Mouse (Mus musculus) ES-Bruce4 (cell line): Measurements from ENCODE around the gene Syngr1. TPM values are rescaled to one million over a fixed set of nuclear protein-coding genes. Genes with fewer than 3 reads are reported as not detected.

Source experiments
- H3K27ac ChIP-seq: 2 replicates; pipeline ENCODE4 v1.5.1; 2012; ENCODE audit warnings: low read length, inconsistent platforms; ENCODE audit not compliant: insufficient read depth
- H3K27me3 ChIP-seq: 2 replicates; pipeline ENCODE4 v1.6.1; 2012; ENCODE audit warnings: mild to moderate bottlenecking, low read length, inconsistent platforms; ENCODE audit not compliant: control insufficient read depth, poor library complexity, insufficient read depth, severe bottlenecking
- H3K36me3 ChIP-seq: 2 replicates; pipeline ENCODE4 v1.6.1; 2012; ENCODE audit warnings: inconsistent platforms, mild to moderate bottlenecking, low read length, moderate library complexity; ENCODE audit not compliant: control insufficient read depth, poor library complexity, insufficient read depth, severe bottlenecking
- H3K4me1 ChIP-seq: one replicate; pipeline ENCODE4 v1.8.1; 2011; ENCODE audit warnings: low read length; ENCODE audit not compliant: control insufficient read depth, insufficient read depth
- H3K4me3 ChIP-seq: 2 replicates; pipeline ENCODE4 v1.5.1; 2011; ENCODE audit warnings: low read depth, mild to moderate bottlenecking, low read length
- H3K9ac ChIP-seq: 2 replicates; pipeline ENCODE4 v1.6.1; 2012; ENCODE audit warnings: low read depth, mild to moderate bottlenecking, inconsistent platforms; ENCODE audit not compliant: poor library complexity, severe bottlenecking
- H3K9me3 ChIP-seq: replicated peaks from 2 replicates; pipeline ENCODE4 v1.6.1; 2012; ENCODE audit warnings: mild to moderate bottlenecking, low read length, inconsistent platforms; ENCODE audit not compliant: control insufficient read depth, poor library complexity, insufficient read depth, severe bottlenecking
- CTCF ChIP-seq: IDR thresholded peaks from one replicate; pipeline ENCODE4 v1.8.1; 2011; ENCODE audit warnings: low read depth, low read length
- EP300 ChIP-seq: IDR thresholded peaks from 2 replicates; pipeline ENCODE4 v1.6.1; 2011; ENCODE audit warnings: low read depth, low read length; ENCODE audit not compliant: insufficient read depth
- POLR2A ChIP-seq: IDR thresholded peaks from one replicate; pipeline ENCODE4 v1.8.1; 2011; ENCODE audit warnings: low read length; ENCODE audit not compliant: insufficient read depth
- polyA plus RNA-seq: library from polyadenylated mRNA; stranded (reverse); fragments of >200 nt; gene quantifications from 2 replicates; pipeline ENCODE4 v1.2.4, GENCODE M21; 2011; ENCODE audit warnings: low read depth; ENCODE audit not compliant: missing spikeins, insufficient read depth, insufficient read length

The Syngr1 gene
- polyA plus RNA-seq, 1 experiment = 32.3 TPM

GRCm38 (mm10) chr15:80136645-80137044 lies 45.5 kb downstream of the Syngr1 start:
- Histone ChIP-seq H3K9me3 (no peaks in the 10 kb centered on the region; the same call in 1 of the 2 replicates), H3K27ac (no peak overlapping the region), H3K27me3 (no peaks in the 10 kb centered on the region), H3K4me1 (peaks cover 3% of the 10 kb centered on the region), H3K9ac (no peak overlapping the region), H3K4me3 (no peak overlapping the region), H3K36me3 (peaks cover 7% of the 10 kb centered on the region; the same call in 1 of the 2 replicates)
- TF ChIP-seq CTCF (no peak), POLR2A (no peak), EP300 (no peak)

GRCm38 (mm10) chr15:80137945-80138791 lies 47.0 kb downstream of the Syngr1 start:
- Histone ChIP-seq H3K4me1 (peaks cover 3% of the 10 kb centered on the region), H3K27ac (no peak overlapping the region), H3K9ac (no peak overlapping the region), H3K27me3 (no peaks in the 10 kb centered on the region), H3K36me3 (peaks cover 12% of the 10 kb centered on the region; the same call in 1 of the 2 replicates), H3K4me3 (no peak overlapping the region), H3K9me3 (peaks cover 3% of the 10 kb centered on the region; the same call in 1 of the 2 replicates)
- TF ChIP-seq POLR2A (no peak), CTCF (no peak), EP300 (no peak)

GRCm38 (mm10) chr15:80140302-80140701 lies 49.2 kb downstream of the Syngr1 start:
- peaks cover 3% of the 10 kb centered on the region for H3K4me1 ChIP-seq
- no peak for TF ChIP-seq CTCF
- TF ChIP-seq EP300 = no peak
- no peak for TF ChIP-seq POLR2A
- H3K9me3 ChIP-seq = peaks cover 3% of the 10 kb centered on the region; the same call in 1 of the 2 replicates
- no peak overlapping the region for H3K4me3 ChIP-seq
- H3K27ac ChIP-seq = no peak overlapping the region
- no peak overlapping the region for H3K9ac ChIP-seq
- peaks cover 12% of the 10 kb centered on the region for H3K36me3 ChIP-seq
- no peaks in the 10 kb centered on the region for H3K27me3 ChIP-seq

- Histone ChIP-seq H3K27me3 (no peaks in the 10 kb centered on the region), H3K27ac (no peak overlapping the region), H3K36me3 (peaks cover 12% of the 10 kb centered on the region), H3K9ac (no peak overlapping the region), H3K4me1 (peaks cover 3% of the 10 kb centered on the region), H3K9me3 (peaks cover 3% of the 10 kb centered on the region; the same call in 1 of the 2 replicates), H3K4me3 (no peak overlapping the region)
- TF ChIP-seq POLR2A = no peak
- TF ChIP-seq EP300 = no peak
- TF ChIP-seq CTCF = no peak
These were observed 49.7 kb downstream of the Syngr1 start for GRCm38 (mm10) chr15:80140878-80141277.

GRCm38 (mm10) chr15:80142130-80142529 lies 51.0 kb downstream of the Syngr1 start:
- Histone ChIP-seq H3K9me3 (peaks cover 3% of the 10 kb centered on the region; the same call in 1 of the 2 replicates), H3K27me3 (no peaks in the 10 kb centered on the region), H3K9ac (no peak overlapping the region), H3K27ac (no peak overlapping the region), H3K36me3 (peaks cover 12% of the 10 kb centered on the region), H3K4me3 (no peak overlapping the region), H3K4me1 (peaks cover 4% of the 10 kb centered on the region)
- no peak for TF ChIP-seq CTCF
- no peak for TF ChIP-seq POLR2A
- no peak for TF ChIP-seq EP300

GRCm38 (mm10) chr15:80143760-80144159 lies 52.6 kb downstream of the Syngr1 start:
- Histone ChIP-seq H3K27ac (no peak overlapping the region), H3K9ac (no peak overlapping the region; the same call in 1 of the 2 replicates), H3K4me3 (no peak overlapping the region), H3K9me3 (peaks cover 3% of the 10 kb centered on the region; the same call in 1 of the 2 replicates), H3K27me3 (no peaks in the 10 kb centered on the region), H3K36me3 (peaks cover 12% of the 10 kb centered on the region), H3K4me1 (peaks cover 4% of the 10 kb centered on the region)
- TF ChIP-seq POLR2A (no peak), EP300 (no peak), CTCF (no peak)
